Mouse (Mus musculus): ENCODE data around the gene Cgnl1.

GRCm38 (mm10) chr9:71670677-71671076, 100.7 kb downstream of the Cgnl1 start:
- no peak for TF ChIP-seq CTCF (conservative IDR thresholded peaks at IDR 0.05; ENCODE audit: insufficient read depth, insufficient read length, low read depth, low read length)
- no peak for TF ChIP-seq POLR2A (IDR thresholded peaks at IDR 0.05; ENCODE audit: low read depth, low read length)

Data from kidney, adult 2 months (tissue).